Mouse (Mus musculus) lung, postnatal 0 days (tissue): ENCODE measurements at regions not wholly inside any gene's neighbourhood (a gene's known extent, or its start where the extent isn't known, plus 50 kb on each side); places are given as distances from the start of the nearest gene placed in this dataset.

Source experiments
- ATAC-seq: fragments of 200-750 bp; cut with Nextera tagmentation; 2 replicates; pipeline ENCODE4 v1.8.0; 2017; ENCODE audit warnings: moderate library complexity
- DNase-seq: peaks from one replicate; pipeline ENCODE4 v3.0.0-alpha.2; 2016; ENCODE audit warnings: low spot score
- H3K27ac ChIP-seq: fragments of 300-500 bp; sonication (generic); 2 replicates; pipeline ENCODE4 v1.5.1; 2014; ENCODE audit warnings: antibody characterized with exemption, mild to moderate bottlenecking, low read length, mixed read lengths
- H3K27me3 ChIP-seq: fragments of 300-500 bp; sonication (generic); replicated peaks from 2 replicates; pipeline ENCODE4 v1.6.1; 2014; ENCODE audit warnings: low read length, mixed read lengths; ENCODE audit not compliant: insufficient read depth
- H3K36me3 ChIP-seq: fragments of 300-500 bp; sonication (generic); 2 replicates; pipeline ENCODE4 v1.6.1; 2014; ENCODE audit warnings: low read length, mixed read lengths; ENCODE audit not compliant: insufficient read depth
- H3K4me1 ChIP-seq: fragments of 300-500 bp; sonication (generic); 2 replicates; pipeline ENCODE4 v1.6.1; 2014; ENCODE audit warnings: antibody characterized with exemption, low read depth, low read length, mixed read lengths; ENCODE audit not compliant: insufficient read depth
- H3K4me2 ChIP-seq: fragments of 300-500 bp; sonication (generic); replicated peaks from 2 replicates; pipeline ENCODE4 v1.6.1; 2014; ENCODE audit warnings: low read depth, mild to moderate bottlenecking, low read length, moderate library complexity, mixed read lengths
- H3K4me3 ChIP-seq: fragments of 300-500 bp; sonication (generic); 2 replicates; pipeline ENCODE4 v1.5.1; 2014; ENCODE audit warnings: low read depth, low read length
- H3K9ac ChIP-seq: fragments of 300-500 bp; sonication (generic); replicated peaks from 2 replicates; pipeline ENCODE4 v1.6.1; 2014; ENCODE audit warnings: low read depth, mild to moderate bottlenecking
- H3K9me3 ChIP-seq: fragments of 300-500 bp; sonication (generic); 2 replicates; pipeline ENCODE4 v1.6.1; 2016; ENCODE audit warnings: low read length, mixed read lengths
- CTCF ChIP-seq: IDR thresholded peaks from 2 replicates; pipeline ENCODE4 v1.5.1; 2016; ENCODE audit warnings: antibody characterized with exemption, mild to moderate bottlenecking
- EP300 ChIP-seq: IDR thresholded peaks from 2 replicates; pipeline ENCODE4 v1.6.1; 2016; ENCODE audit warnings: antibody characterized with exemption, mild to moderate bottlenecking, control low read depth
- WGBS: fragments of 180-500 bp; shearing (Covaris S2); extraction: QIAGEN DNeasy Blood & Tissue Kit; methylation state at CpG from one replicate; pipeline ENCODE4 v1.1.7; 2014; 5-methylcytosine and 5-hydroxymethylcytosine counted together

GRCm38 (mm10) chr6:147944940-147945676, 102.0 kb upstream of the Far2 start:
- no peak overlapping the region for H3K27ac ChIP-seq
- H3K4me1 ChIP-seq, result no peaks in the 10 kb centered on the region
- WGBS, result 51% methylated on average over 4 of the region's 4 CpGs
- DNase-seq (peak; percentile 44), ATAC-seq (no peak)
- no peak overlapping the region for H3K9ac ChIP-seq
- no peaks in the 10 kb centered on the region for H3K9me3 ChIP-seq
- H3K36me3 ChIP-seq, result no peaks in the 10 kb centered on the region
- no peak overlapping the region for H3K4me3 ChIP-seq
- no peak for TF ChIP-seq CTCF
- no peak for TF ChIP-seq EP300
- no peaks in the 10 kb centered on the region for H3K27me3 ChIP-seq
- H3K4me2 ChIP-seq, result no peak overlapping the region

DNA sequence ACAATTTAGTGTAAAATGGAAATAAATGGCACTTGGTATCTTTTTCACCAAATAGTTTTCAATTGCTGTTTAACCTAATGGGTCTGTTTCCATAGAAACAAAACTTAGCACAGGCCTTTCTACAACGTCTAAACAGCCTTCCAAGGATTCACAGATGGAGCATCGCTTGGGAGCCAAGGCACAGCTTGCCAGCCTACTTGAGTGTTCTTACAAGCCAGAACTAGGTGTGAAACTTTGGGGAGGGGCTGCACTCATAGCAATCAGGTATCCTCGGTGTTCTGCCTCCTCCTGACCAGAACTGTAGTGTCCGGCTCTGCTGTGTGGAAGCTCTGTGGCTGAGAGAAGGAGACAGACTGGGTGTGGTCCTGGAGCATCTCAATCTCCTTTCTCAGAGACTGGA, 99.1 kb upstream of the Far2 start:
- Histone ChIP-seq H3K36me3 (no peaks in the 10 kb centered on the region), H3K9ac (no peak overlapping the region), H3K27ac (no peak overlapping the region), H3K27me3 (no peaks in the 10 kb centered on the region), H3K9me3 (no peaks in the 10 kb centered on the region), H3K4me3 (no peak overlapping the region), H3K4me2 (no peak overlapping the region), H3K4me1 (no peaks in the 10 kb centered on the region)
- no peak for TF ChIP-seq EP300
- no peak for TF ChIP-seq CTCF
- no peak for DNase-seq
- 65% methylated on average over 4 of the region's 4 CpGs for WGBS
- ATAC-seq, result no peak

- H3K4me3 ChIP-seq, result no peak overlapping the region
- no peaks in the 10 kb centered on the region for H3K9me3 ChIP-seq
- no peak overlapping the region for H3K4me2 ChIP-seq
- no peaks in the 10 kb centered on the region for H3K27me3 ChIP-seq
- ATAC-seq, result peak; percentile 73
- H3K4me1 ChIP-seq, result no peaks in the 10 kb centered on the region
- no peaks in the 10 kb centered on the region for H3K36me3 ChIP-seq
- no peak overlapping the region for H3K9ac ChIP-seq
- TF ChIP-seq EP300, result no peak
- TF ChIP-seq CTCF, result no peak
- peak; percentile 47 for DNase-seq
- no peak overlapping the region for H3K27ac ChIP-seq
These were observed 95.4 kb upstream of the Far2 start for GRCm38 (mm10) chr6:147951642-147952041.

GRCm38 (mm10) chr6:147953058-147953679, 93.9 kb upstream of the Far2 start:
- 37% methylated on average over 5 of the region's 5 CpGs for WGBS
- TF ChIP-seq EP300 (no peak), CTCF (peak; percentile 64)
- ATAC-seq (peak; percentile 46), DNase-seq (peak; percentile 59)
- H3K9ac ChIP-seq, result no peak overlapping the region
- no peak overlapping the region for H3K4me2 ChIP-seq
- no peak overlapping the region for H3K27ac ChIP-seq
- H3K4me3 ChIP-seq, result no peak overlapping the region
- no peaks in the 10 kb centered on the region for H3K9me3 ChIP-seq
- H3K4me1 ChIP-seq, result no peaks in the 10 kb centered on the region
- H3K36me3 ChIP-seq, result no peaks in the 10 kb centered on the region
- H3K27me3 ChIP-seq, result no peaks in the 10 kb centered on the region

- no peak overlapping the region for H3K9ac ChIP-seq
- no peaks in the 10 kb centered on the region for H3K9me3 ChIP-seq
- no peak for TF ChIP-seq CTCF
- no peak for TF ChIP-seq EP300
- H3K4me2 ChIP-seq, result no peak overlapping the region
- ATAC-seq, result peak; percentile 72
- no peaks in the 10 kb centered on the region for H3K27me3 ChIP-seq
- DNase-seq, result peak; percentile 28
- H3K27ac ChIP-seq, result no peak overlapping the region
- no peaks in the 10 kb centered on the region for H3K36me3 ChIP-seq
- WGBS, result 52% methylated on average over 7 of the region's 7 CpGs
- no peaks in the 10 kb centered on the region for H3K4me1 ChIP-seq
- H3K4me3 ChIP-seq, result no peak overlapping the region
These were observed 93.3 kb upstream of the Far2 start for GRCm38 (mm10) chr6:147953753-147954152.

DNA sequence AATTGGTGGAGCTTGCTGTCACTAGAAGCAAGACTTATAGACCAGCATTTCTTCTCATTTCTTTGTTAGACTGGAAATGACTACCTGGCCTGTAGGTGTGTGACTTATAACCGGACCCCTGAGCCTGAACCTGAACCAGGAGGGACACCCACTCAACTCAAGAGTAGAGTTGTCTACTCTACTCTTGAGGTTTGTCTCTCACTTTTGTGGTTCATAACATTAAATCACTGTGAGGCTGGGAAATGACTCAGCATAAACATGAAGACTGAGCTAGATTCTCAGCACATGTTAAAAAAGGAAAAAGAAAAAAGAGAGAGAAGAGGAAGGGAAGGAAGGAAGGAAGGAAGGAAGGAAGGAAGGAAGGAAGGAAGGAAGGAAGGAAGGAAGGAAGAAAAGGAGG, 92.8 kb upstream of the Far2 start:
- no peak overlapping the region for H3K4me3 ChIP-seq
- TF ChIP-seq CTCF, result no peak
- TF ChIP-seq EP300, result no peak
- no peaks in the 10 kb centered on the region for H3K36me3 ChIP-seq
- H3K9ac ChIP-seq, result no peak overlapping the region
- H3K27me3 ChIP-seq, result no peaks in the 10 kb centered on the region
- no peak overlapping the region for H3K4me2 ChIP-seq
- no peaks in the 10 kb centered on the region for H3K9me3 ChIP-seq
- no peak for ATAC-seq
- 82% methylated on average over 1 of the region's 1 CpGs for WGBS
- no peak overlapping the region for H3K27ac ChIP-seq
- H3K4me1 ChIP-seq, result no peaks in the 10 kb centered on the region
- DNase-seq, result no peak
